Mouse (Mus musculus) hindbrain, embryonic 13.5 days (tissue): ENCODE results near the gene Fbxw17. TPM values are rescaled to one million over a fixed set of nuclear protein-coding genes. Genes with fewer than 3 reads are reported as not detected.
"Not testable (repeated sequence)": the region's sequence is repeated elsewhere in the genome, so short reads cannot be mapped to it uniquely, and the experiment has no call there.

Experiments used
- ATAC-seq: fragments of 200-750 bp; cut with Nextera tagmentation; 2 replicates; pipeline ENCODE4 v1.8.0; 2017; ENCODE audit warnings: moderate TSS enrichment; ENCODE audit not compliant: low FRiP score
- H3K27ac ChIP-seq: fragments of 300-500 bp; sonication (generic); 2 replicates; pipeline ENCODE4 v1.5.1; 2015; ENCODE audit warnings: inconsistent platforms, mild to moderate bottlenecking, moderate library complexity
- H3K27me3 ChIP-seq: fragments of 300-500 bp; sonication (generic); 2 replicates; pipeline ENCODE4 v1.6.1; 2015; ENCODE audit warnings: mild to moderate bottlenecking, inconsistent platforms
- H3K36me3 ChIP-seq: fragments of 300-500 bp; sonication (generic); 2 replicates; pipeline ENCODE4 v1.6.1; 2015; ENCODE audit warnings: mild to moderate bottlenecking, inconsistent platforms
- H3K4me1 ChIP-seq: fragments of 300-500 bp; sonication (generic); replicated peaks from 2 replicates; pipeline ENCODE4 v1.6.1; 2015; ENCODE audit warnings: inconsistent platforms
- H3K4me2 ChIP-seq: fragments of 300-500 bp; sonication (generic); 2 replicates; pipeline ENCODE4 v1.6.1; 2015; ENCODE audit warnings: inconsistent platforms, mild to moderate bottlenecking, moderate library complexity
- H3K4me3 ChIP-seq: fragments of 300-500 bp; sonication (generic); 2 replicates; pipeline ENCODE4 v1.5.1; 2015; ENCODE audit warnings: mild to moderate bottlenecking, inconsistent platforms
- H3K9ac ChIP-seq: fragments of 300-500 bp; sonication (generic); 2 replicates; pipeline ENCODE4 v1.6.1; 2015; ENCODE audit warnings: mild to moderate bottlenecking, inconsistent platforms
- H3K9me3 ChIP-seq: fragments of 300-500 bp; sonication (generic); 2 replicates; pipeline ENCODE4 v1.6.1; 2016; ENCODE audit warnings: inconsistent platforms
- WGBS: fragments of 180-500 bp; shearing (Covaris S2); methylation state at CpG from one replicate; pipeline ENCODE4 v1.1.7; 2015; 5-methylcytosine and 5-hydroxymethylcytosine counted together
- polyA plus RNA-seq: library from polyadenylated mRNA; unstranded; fragments of >200 nt; fragmentation: Nextera tagmentation; extraction: Ambion mirVana; gene quantifications from 2 replicates; pipeline ENCODE4 v1.2.1, GENCODE M21; 2015

The Fbxw17 gene
- 32.7 and 39.0 TPM in 2 replicates for polyA plus RNA-seq

- Histone ChIP-seq H3K4me3 (peak within 1 kb of the TSS; percentile 78), H3K4me2 (peak within 1 kb of the TSS; percentile 73), H3K9ac (peak within 1 kb of the TSS; percentile 91), H3K36me3 (peaks cover 23% of the 10 kb centered on the region), H3K27me3 (no peaks in the 10 kb centered on the region), H3K4me1 (peaks cover 16% of the 10 kb centered on the region), H3K27ac (peak within 1 kb of the TSS; percentile 79), H3K9me3 (no peaks in the 10 kb centered on the region)
- 12% methylated on average over 34 of the region's 35 CpGs for WGBS
- ATAC-seq: peak; percentile 99
Measured at GRCm38 (mm10) chr13:50417389-50418183, at the start of gene Fbxw17. Gene Fbxw17 (plus strand): TSS chr13:50417864.

- not testable (repeated sequence) for H3K9me3 ChIP-seq, H3K9ac ChIP-seq, H3K4me1 ChIP-seq, H3K27ac ChIP-seq, H3K4me2 ChIP-seq, H3K36me3 ChIP-seq, ATAC-seq, H3K27me3 ChIP-seq, H3K4me3 ChIP-seq
- 75% methylated on average over 5 of the region's 5 CpGs for WGBS
Measured at GRCm38 (mm10) chr13:50372934-50373705, 44.5 kb upstream of the Fbxw17 start.

GRCm38 (mm10) chr13:50389146-50389545, 28.5 kb upstream of the Fbxw17 start:
- not testable (repeated sequence) for H3K9me3 ChIP-seq, H3K27me3 ChIP-seq, H3K4me1 ChIP-seq, H3K36me3 ChIP-seq, H3K4me2 ChIP-seq, H3K9ac ChIP-seq, ATAC-seq, H3K27ac ChIP-seq, H3K4me3 ChIP-seq

DNA sequence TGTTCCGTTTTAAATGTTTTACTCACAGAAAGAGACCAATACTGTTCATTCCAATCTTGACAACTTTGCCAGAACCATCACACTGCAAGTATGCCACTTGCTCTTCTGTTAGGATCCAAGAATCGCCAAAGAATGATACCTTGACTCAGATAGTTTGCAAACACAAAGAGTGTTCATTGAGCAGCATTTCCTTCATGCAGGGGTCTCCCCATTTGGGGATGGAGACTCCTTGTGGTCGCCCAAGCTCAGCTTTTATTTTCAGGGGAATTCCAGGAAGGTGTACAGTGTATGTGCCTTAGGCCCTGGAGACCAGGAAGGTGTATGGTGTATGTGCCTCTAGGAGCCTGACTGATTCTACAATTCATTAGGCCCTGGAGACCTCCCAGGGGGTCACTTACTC, 757 bp downstream of the Fbxw17 start:
- peak; percentile 21; the same call in 1 of the 2 replicates for ATAC-seq
- H3K27ac ChIP-seq: no peak overlapping the region
- 55% methylated on average over 3 of the region's 3 CpGs for WGBS
- peaks cover 16% of the 10 kb centered on the region for H3K4me1 ChIP-seq
- peak overlapping the region; percentile 91 for H3K9ac ChIP-seq
- H3K4me3 ChIP-seq: peak overlapping the region; percentile 78
- peak overlapping the region; percentile 73 for H3K4me2 ChIP-seq
- H3K27me3 ChIP-seq: no peaks in the 10 kb centered on the region
- peaks cover 32% of the 10 kb centered on the region for H3K36me3 ChIP-seq
- H3K9me3 ChIP-seq: no peaks in the 10 kb centered on the region

DNA sequence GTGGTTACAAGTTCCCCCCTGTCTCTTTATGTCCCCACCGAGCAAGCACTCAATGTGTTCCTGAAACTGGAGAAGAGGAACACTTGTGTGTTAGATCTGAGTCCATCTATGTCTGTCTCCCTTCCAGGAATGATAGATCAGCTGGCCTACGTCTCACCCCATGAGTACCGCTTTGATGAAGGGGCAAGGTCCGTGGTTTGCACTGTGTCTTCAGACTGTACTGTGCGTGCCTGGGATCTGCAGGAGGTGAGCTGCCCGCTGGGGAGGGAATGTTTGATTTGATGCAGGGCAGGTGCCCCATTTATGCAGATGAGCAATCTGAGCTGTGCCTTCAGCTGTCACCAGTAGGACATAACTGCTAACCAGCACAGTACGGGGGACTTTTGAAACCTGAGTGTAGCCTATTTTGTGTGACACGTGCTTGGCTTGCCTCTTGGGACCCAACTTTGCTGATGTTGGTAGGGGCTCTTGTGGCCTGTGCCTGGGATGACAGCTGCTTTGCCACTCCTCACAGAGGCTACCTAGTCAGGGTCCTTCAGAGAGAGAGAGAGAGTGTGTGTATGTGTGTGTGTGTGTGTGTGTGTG, 6.1 kb downstream of the Fbxw17 start:
- ATAC-seq: no peak
- Histone ChIP-seq H3K27ac (no peak overlapping the region), H3K27me3 (no peaks in the 10 kb centered on the region), H3K4me2 (no peak overlapping the region), H3K4me3 (no peak overlapping the region), H3K4me1 (peaks cover 4% of the 10 kb centered on the region), H3K9ac (no peak overlapping the region), H3K9me3 (no peaks in the 10 kb centered on the region), H3K36me3 (peaks cover 85% of the 10 kb centered on the region)
- WGBS: 90% methylated on average over 8 of the region's 8 CpGs

GRCm38 (mm10) chr13:50424517-50424916, 6.9 kb downstream of the Fbxw17 start:
- ATAC-seq: no peak
- no peaks in the 10 kb centered on the region for H3K27me3 ChIP-seq
- no peak overlapping the region for H3K4me2 ChIP-seq
- peaks cover 93% of the 10 kb centered on the region for H3K36me3 ChIP-seq
- H3K9ac ChIP-seq: no peak overlapping the region
- no peaks in the 10 kb centered on the region for H3K4me1 ChIP-seq
- H3K9me3 ChIP-seq: no peaks in the 10 kb centered on the region
- 94% methylated on average over 2 of the region's 2 CpGs for WGBS
- no peak overlapping the region for H3K4me3 ChIP-seq
- no peak overlapping the region for H3K27ac ChIP-seq

DNA sequence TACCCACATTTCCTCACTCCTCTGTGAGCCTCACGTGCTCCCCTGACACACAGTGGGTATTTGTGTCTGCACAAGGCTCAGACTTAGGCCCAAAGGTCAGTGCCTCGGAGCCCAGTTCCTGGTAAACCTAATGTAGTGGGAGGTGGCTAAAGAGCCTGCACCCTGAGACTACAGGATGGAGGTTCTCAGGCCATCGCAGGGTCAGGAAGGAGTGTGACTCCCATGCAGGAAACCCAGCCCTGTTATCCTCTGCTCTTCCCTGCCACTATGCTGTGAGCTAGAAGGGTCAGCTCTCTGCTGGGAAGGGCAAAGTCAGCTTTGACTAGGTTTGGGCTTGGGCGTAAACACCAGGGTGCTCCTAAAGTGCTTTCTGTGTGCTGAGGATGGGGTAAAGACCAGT, 9.0 kb downstream of the Fbxw17 start:
- Histone ChIP-seq H3K9ac (no peak overlapping the region), H3K4me1 (no peaks in the 10 kb centered on the region), H3K4me2 (no peak overlapping the region), H3K4me3 (no peak overlapping the region), H3K27ac (no peak overlapping the region), H3K36me3 (peaks cover 96% of the 10 kb centered on the region), H3K27me3 (no peaks in the 10 kb centered on the region), H3K9me3 (no peaks in the 10 kb centered on the region)
- WGBS: 97% methylated on average over 4 of the region's 4 CpGs
- no peak for ATAC-seq

DNA sequence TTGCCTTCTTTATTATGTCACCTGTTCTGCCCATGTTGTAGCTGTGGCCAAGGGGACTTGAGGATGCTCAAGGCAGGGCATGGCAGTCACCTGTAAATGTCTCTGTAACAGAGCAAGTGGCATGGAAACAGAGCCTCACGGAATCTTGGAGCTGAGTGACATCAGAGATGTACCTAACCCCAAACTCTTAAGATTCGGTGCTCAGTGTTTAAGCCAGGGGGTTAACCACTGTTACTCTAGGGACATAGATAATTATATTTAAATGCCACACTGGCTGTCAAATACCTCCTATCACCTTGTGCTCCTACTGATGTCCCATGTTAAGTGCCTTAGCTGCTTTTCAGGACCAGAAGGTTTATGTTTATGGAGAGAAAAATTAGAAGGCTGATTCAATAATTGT, 26.1 kb downstream of the Fbxw17 start, which contains the start of gene Gm47429:
Gene Gm47429 (minus strand): TSS at position 101 of the 400 bp plus-strand sequence.
- no peaks in the 10 kb centered on the region for H3K36me3 ChIP-seq
- H3K27ac ChIP-seq: no peak within 1 kb of the TSS
- H3K27me3 ChIP-seq: no peaks in the 10 kb centered on the region
- H3K4me1 ChIP-seq: no peaks in the 10 kb centered on the region
- no peak for ATAC-seq
- H3K9ac ChIP-seq: no peak within 1 kb of the TSS
- WGBS: 84% methylated on average over 2 of the region's 2 CpGs
- H3K4me2 ChIP-seq: no peak within 1 kb of the TSS
- H3K4me3 ChIP-seq: no peak within 1 kb of the TSS
- no peaks in the 10 kb centered on the region for H3K9me3 ChIP-seq

DNA sequence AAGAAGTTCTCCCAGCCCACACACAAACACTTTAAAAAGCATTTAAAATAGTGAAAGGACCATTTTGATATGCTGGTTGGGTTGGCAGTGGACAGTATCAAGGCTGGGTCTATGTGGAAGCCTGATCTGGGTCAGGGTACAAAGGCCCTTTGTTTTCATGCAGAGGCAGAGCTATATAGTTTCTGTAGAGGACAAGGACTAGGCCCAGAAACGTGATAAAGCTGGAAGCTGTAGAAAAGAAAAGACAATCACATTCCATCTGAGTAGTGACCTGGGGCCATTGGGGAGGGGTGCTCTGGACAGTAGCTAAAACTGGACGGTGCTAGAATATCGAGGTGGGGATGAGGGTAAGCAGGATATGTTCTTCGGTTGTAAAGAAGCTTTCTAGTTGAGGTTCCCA, 27.6 kb downstream of the Fbxw17 start:
- H3K36me3 ChIP-seq: no peaks in the 10 kb centered on the region
- H3K27ac ChIP-seq: no peak overlapping the region
- no peak overlapping the region for H3K4me3 ChIP-seq
- no peak for ATAC-seq
- no peak overlapping the region for H3K9ac ChIP-seq
- H3K27me3 ChIP-seq: no peaks in the 10 kb centered on the region
- no peaks in the 10 kb centered on the region for H3K9me3 ChIP-seq
- WGBS: 70% methylated on average over 4 of the region's 4 CpGs
- H3K4me2 ChIP-seq: no peak overlapping the region
- no peaks in the 10 kb centered on the region for H3K4me1 ChIP-seq

- H3K9ac ChIP-seq, H3K4me3 ChIP-seq, H3K4me1 ChIP-seq, ATAC-seq, H3K27me3 ChIP-seq, H3K9me3 ChIP-seq, H3K27ac ChIP-seq, H3K4me2 ChIP-seq, H3K36me3 ChIP-seq: not testable (repeated sequence)
- 78% methylated on average over 9 of the region's 9 CpGs for WGBS
Measured at GRCm38 (mm10) chr13:50452266-50452665, 34.6 kb downstream of the Fbxw17 start.

DNA sequence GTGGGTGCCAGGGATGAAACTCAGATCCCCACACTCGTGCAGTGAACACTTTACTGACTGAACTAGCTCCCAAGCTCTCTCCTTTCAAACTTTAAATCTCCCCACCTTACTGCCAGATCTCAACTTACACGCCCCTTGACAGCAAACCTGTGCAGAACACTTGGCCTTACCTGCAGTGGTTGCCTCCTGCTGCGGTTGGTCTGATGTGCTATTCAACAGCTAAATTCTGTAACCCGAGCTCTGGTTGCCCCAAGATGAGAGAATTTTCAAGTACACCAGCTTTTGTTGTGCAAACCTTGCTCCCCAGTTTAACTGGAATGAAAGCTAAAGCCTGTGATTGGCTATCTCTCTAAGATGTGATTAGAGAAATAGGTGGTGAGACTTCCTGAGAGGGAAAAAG, 35.8 kb downstream of the Fbxw17 start:
- no peak overlapping the region for H3K27ac ChIP-seq
- H3K27me3 ChIP-seq: no peaks in the 10 kb centered on the region
- no peak overlapping the region for H3K4me3 ChIP-seq
- ATAC-seq: no peak
- no peak overlapping the region for H3K9ac ChIP-seq
- H3K36me3 ChIP-seq: no peaks in the 10 kb centered on the region
- no peaks in the 10 kb centered on the region for H3K9me3 ChIP-seq
- no peak overlapping the region for H3K4me2 ChIP-seq
- no peaks in the 10 kb centered on the region for H3K4me1 ChIP-seq
- 37% methylated on average over 4 of the region's 4 CpGs for WGBS

DNA sequence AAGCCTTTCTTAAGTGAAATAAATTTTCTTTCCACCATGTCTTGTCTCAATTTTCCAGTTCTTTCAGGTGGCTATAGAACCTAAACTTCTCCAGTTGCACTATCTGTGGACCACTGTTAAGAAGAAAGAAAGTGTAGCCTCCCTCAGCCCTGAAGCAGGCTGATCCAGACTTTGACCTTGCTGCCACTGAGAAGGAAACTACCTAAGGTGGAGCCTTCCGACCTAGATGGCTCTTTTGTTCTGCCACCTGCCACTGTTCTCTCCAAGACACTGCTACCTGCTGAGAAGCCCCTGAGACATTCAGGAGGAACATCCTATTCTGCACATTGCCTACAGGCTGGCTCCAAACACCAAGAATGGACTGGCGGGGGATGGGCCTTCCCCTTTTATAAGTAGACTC, 42.8 kb downstream of the Fbxw17 start:
- not testable (repeated sequence) for H3K4me3 ChIP-seq, ATAC-seq, H3K36me3 ChIP-seq, H3K27ac ChIP-seq, H3K4me1 ChIP-seq, H3K9ac ChIP-seq, H3K4me2 ChIP-seq, H3K27me3 ChIP-seq, H3K9me3 ChIP-seq
- 58% methylated on average over 2 of the region's 2 CpGs for WGBS
